In genomic region chr17:27871851-27872250, GRCm38 (mm10) we compare ENCODE assay signal across 9 mouse cellular contexts. TPM values are rescaled to one million over a fixed set of nuclear protein-coding genes. Genes with fewer than 3 reads are reported as not detected.
DNase-seq lines count a peak whose midpoint lies in the region; TF ChIP-seq lines count a peak whose summit lies in the region.
"Had no signal": no experiment of that assay in that cellular context is flagged by ENCODE, and none has a peak within 500 bp of the region (broad histone marks: within the 10 kb centered on the region; RNA-seq: fewer than 3 reads in every experiment).

No protein-coding gene starts in this region.

- no peak for TF ChIP-seq POLR2A in brain, embryonic 14.5 days (IDR thresholded peaks at IDR 0.05; ENCODE audit: borderline replicate concordance, extremely low read depth, insufficient read depth, insufficient read length, poor library complexity, severe bottlenecking)

- DNase-seq in gastrocnemius, adult 18-20 months (ENCODE audit: low spot score): peak; percentile 20
- DNase-seq in gastrocnemius, postnatal 14 days: no peak
- peak; percentile 52 for DNase-seq in brain, embryonic 14.5 days (ENCODE audit: low read depth)
- peak; percentile 63 to 71 for DNase-seq in cerebellum, postnatal 25 days
- peak; percentile 17 to 35 for DNase-seq in left cerebral cortex, adult 18-20 months (ENCODE audit: low spot score in 2 of 2)
- no peak for DNase-seq in natural killer cell, adult 2 months (ENCODE audit: low spot score in 2 of 2)
- no peak for DNase-seq in MN1 (ENCODE audit: low spot score)
- DNase-seq in embryo, embryonic 9.5 days (ENCODE audit: extremely low spot score): no peak
- DNase-seq: adrenal gland, postnatal 14 days had no signal

- TF ChIP-seq CTCF in brain, embryonic 14.5 days (IDR thresholded peaks at IDR 0.05; ENCODE audit: borderline replicate concordance, extremely low read depth, insufficient read depth, insufficient read length): no peak

- intact Hi-C loops in gastrocnemius, postnatal 14 days (cut with DNase I; ENCODE audit: low total_unique reads): no loop called here

RNA-seq across cellular contexts. Expression of gene Uhrf1bp1, which starts 15.6 kb away (rescaled TPM):
- total RNA-seq in gastrocnemius, adult 18-20 months (2021): 10 to 100 TPM; 23.7 to 26.1 TPM
- total RNA-seq in gastrocnemius, postnatal 14 days (2021): 10 to 100 TPM; 15.8 to 16.6 TPM
- polyA plus RNA-seq in brain, embryonic 14.5 days (2012; rRNA removed): 13.0 and 16.7 TPM in 2 replicates
- 10 to 100 TPM; 21.3 to 23.3 TPM for total RNA-seq in left cerebral cortex, adult 18-20 months (2021)

RNA-seq across cellular contexts. Expression of gene Snrpc, which starts 33.9 kb away (rescaled TPM):
- total RNA-seq in gastrocnemius, adult 18-20 months (2021): 10 to 100 TPM; 66.9 to 69.7 TPM
- total RNA-seq in gastrocnemius, postnatal 14 days (2021): 10 to 100 TPM; 79.1 to 81.2 TPM
- polyA plus RNA-seq in brain, embryonic 14.5 days (2012; rRNA removed): 156 and 218 TPM in 2 replicates
- total RNA-seq in left cerebral cortex, adult 18-20 months (2021): 10 to 100 TPM; 43.5 to 44.7 TPM

RNA-seq across cellular contexts. Expression of gene Anks1, which starts 37.3 kb away (rescaled TPM):
- 10 to 100 TPM; 10.2 to 11.0 TPM for total RNA-seq in gastrocnemius, adult 18-20 months (2021)
- 10 to 100 TPM; 13.9 to 14.6 TPM for total RNA-seq in gastrocnemius, postnatal 14 days (2021)
- 84.7 and 119 TPM in 2 replicates for polyA plus RNA-seq in brain, embryonic 14.5 days (2012; rRNA removed)
- 10 to 100 TPM; 39.5 to 44.5 TPM for total RNA-seq in left cerebral cortex, adult 18-20 months (2021)

RNA-seq across cellular contexts. Expression of gene Taf11, which starts 37.8 kb away (rescaled TPM):
- total RNA-seq in gastrocnemius, adult 18-20 months (2021): 10 to 100 TPM; 16.8 to 17.4 TPM
- total RNA-seq in gastrocnemius, postnatal 14 days (2021): 10 to 100 TPM; 16.5 to 17.7 TPM
- 40.5 and 41.3 TPM in 2 replicates for polyA plus RNA-seq in brain, embryonic 14.5 days (2012; rRNA removed)
- total RNA-seq in left cerebral cortex, adult 18-20 months (2021): 10 to 100 TPM; 47.6 to 49.3 TPM

RNA-seq across cellular contexts. Expression of gene D17Wsu92e, which starts 51.4 kb away (rescaled TPM):
- total RNA-seq in gastrocnemius, adult 18-20 months (2021): 100 to 1,000 TPM; 211 to 222 TPM
- total RNA-seq in gastrocnemius, postnatal 14 days (2021): 10 to 100 TPM; 79.7 to 85.1 TPM
- 46.7 and 56.5 TPM in 2 replicates for polyA plus RNA-seq in brain, embryonic 14.5 days (2012; rRNA removed)
- total RNA-seq in left cerebral cortex, adult 18-20 months (2021): 100 to 1,000 TPM; 221 to 223 TPM

Comparison
In these comparisons a context has a peak if more than half of its experiments do, and no peak if none do; other contexts are left out.
1. DNase-seq: peak in gastrocnemius, adult 18-20 months (single experiment), brain, embryonic 14.5 days (single experiment), cerebellum, postnatal 25 days (2 of 2) and left cerebral cortex, adult 18-20 months (2 of 2); none in gastrocnemius, postnatal 14 days (single experiment), natural killer cell, adult 2 months (0 of 2), MN1 (single experiment) and embryo, embryonic 9.5 days (single experiment).